Mouse (Mus musculus) hindbrain, embryonic 16.5 days (tissue): ENCODE data around the gene Cand1. TPM values are rescaled to one million over a fixed set of nuclear protein-coding genes. Genes with fewer than 3 reads are reported as not detected.

ENCODE experiments used
- ATAC-seq: fragments of 200-750 bp; cut with Nextera tagmentation; 2 replicates; pipeline ENCODE4 v1.8.0; 2017; ENCODE audit warnings: moderate TSS enrichment, moderate library complexity
- H3K27ac ChIP-seq: fragments of 300-500 bp; sonication (generic); 2 replicates; pipeline ENCODE4 v1.5.1; 2014; ENCODE audit warnings: low read depth, mild to moderate bottlenecking, control low read depth, low read length, moderate library complexity
- H3K27me3 ChIP-seq: fragments of 300-500 bp; sonication (generic); replicated peaks from 2 replicates; pipeline ENCODE4 v1.6.1; 2014; ENCODE audit warnings: low read length; ENCODE audit not compliant: control insufficient read depth, insufficient read depth
- H3K36me3 ChIP-seq: fragments of 300-500 bp; sonication (generic); 2 replicates; pipeline ENCODE4 v1.6.1; 2014; ENCODE audit warnings: mild to moderate bottlenecking, low read length, moderate library complexity, mixed read lengths; ENCODE audit not compliant: control insufficient read depth, insufficient read depth
- H3K4me1 ChIP-seq: fragments of 300-500 bp; sonication (generic); 2 replicates; pipeline ENCODE4 v1.6.1; 2014; ENCODE audit warnings: low read depth, low read length; ENCODE audit not compliant: control insufficient read depth, insufficient read depth
- H3K4me2 ChIP-seq: fragments of 300-500 bp; sonication (generic); 2 replicates; pipeline ENCODE4 v1.6.1; 2014; ENCODE audit warnings: mild to moderate bottlenecking, low read length, control low read depth, moderate library complexity
- H3K4me3 ChIP-seq: fragments of 300-500 bp; sonication (generic); 2 replicates; pipeline ENCODE4 v1.5.1; 2014; ENCODE audit warnings: mild to moderate bottlenecking, low read length, control low read depth, moderate library complexity
- H3K9ac ChIP-seq: fragments of 300-500 bp; sonication (generic); 2 replicates; pipeline ENCODE4 v1.6.1; 2014; ENCODE audit warnings: low read depth, mild to moderate bottlenecking, control low read depth, low read length, moderate library complexity
- H3K9me3 ChIP-seq: fragments of 300-500 bp; sonication (generic); 2 replicates; pipeline ENCODE4 v1.6.1; 2014; ENCODE audit warnings: mild to moderate bottlenecking, low read length, moderate library complexity; ENCODE audit not compliant: control insufficient read depth
- WGBS: fragments of 180-500 bp; shearing (Covaris S2); extraction: QIAGEN DNeasy Blood & Tissue Kit; methylation state at CpG from one replicate; pipeline ENCODE4 v1.1.7; 2014; 5-methylcytosine and 5-hydroxymethylcytosine counted together
- polyA plus RNA-seq: library from polyadenylated mRNA; unstranded; fragments of >200 nt; fragmentation: Nextera tagmentation; extraction: Ambion mirVana; gene quantifications from 2 replicates; pipeline ENCODE4 v1.2.1, GENCODE M21; 2015

Cand1 gene
- polyA plus RNA-seq, 1 experiment from 2014 or later: 36.2 TPM

- no peak overlapping the region for H3K4me3 ChIP-seq
- 75% methylated on average over 4 of the region's 4 CpGs for WGBS
- H3K27ac ChIP-seq: no peak overlapping the region
- H3K4me2 ChIP-seq: no peak overlapping the region
- H3K4me1 ChIP-seq: no peaks in the 10 kb centered on the region
- H3K27me3 ChIP-seq: no peaks in the 10 kb centered on the region
- no peak for ATAC-seq
- no peaks in the 10 kb centered on the region for H3K36me3 ChIP-seq
- H3K9me3 ChIP-seq: peaks cover 4% of the 10 kb centered on the region; the same call in 1 of the 2 replicates
- H3K9ac ChIP-seq: no peak overlapping the region
Observed at GRCm38 (mm10) chr10:119257876-119258275, 18.0 kb upstream of the Cand1 start.

- no peak for ATAC-seq
- WGBS: 80% methylated on average over 14 of the region's 14 CpGs
- Histone ChIP-seq H3K36me3 (no peaks in the 10 kb centered on the region), H3K27me3 (no peaks in the 10 kb centered on the region), H3K27ac (no peak overlapping the region), H3K4me3 (no peak overlapping the region), H3K9ac (no peak overlapping the region), H3K9me3 (no peaks in the 10 kb centered on the region), H3K4me1 (peaks cover 4% of the 10 kb centered on the region; the same call in 1 of the 2 replicates), H3K4me2 (no peak overlapping the region)
Observed at GRCm38 (mm10) chr10:119244146-119244545, 4.3 kb upstream of the Cand1 start.

- Histone ChIP-seq H3K4me1 (peaks cover 15% of the 10 kb centered on the region), H3K4me2 (peak overlapping the region; percentile 70), H3K9me3 (no peaks in the 10 kb centered on the region), H3K4me3 (peak overlapping the region; percentile 100), H3K9ac (peak overlapping the region; percentile 73), H3K27me3 (no peaks in the 10 kb centered on the region), H3K36me3 (peaks cover 2% of the 10 kb centered on the region; the same call in 1 of the 2 replicates), H3K27ac (peak overlapping the region; percentile 89)
- ATAC-seq: no peak
- 7% methylated on average over 9 of the region's 9 CpGs for WGBS
Observed at GRCm38 (mm10) chr10:119240722-119241089, 851 bp upstream of the Cand1 start.

- ATAC-seq: no peak
- H3K9ac ChIP-seq: peak overlapping the region; percentile 98
Observed at GRCm38 (mm10) chr10:119239633-119239968, 254 bp downstream of the Cand1 start.

GRCm38 (mm10) chr10:119238985-119239631 is 747 bp downstream of the Cand1 start:
- Histone ChIP-seq H3K36me3 (peaks cover 3% of the 10 kb centered on the region; the same call in 1 of the 2 replicates), H3K4me2 (peak overlapping the region; percentile 70), H3K27ac (peak overlapping the region; percentile 97), H3K4me1 (peaks cover 15% of the 10 kb centered on the region), H3K9ac (peak overlapping the region; percentile 98), H3K9me3 (no peaks in the 10 kb centered on the region), H3K27me3 (no peaks in the 10 kb centered on the region), H3K4me3 (peak overlapping the region; percentile 100)
- peak; percentile 10 for ATAC-seq
- WGBS: under 1% methylated on average over 50 of the region's 54 CpGs

More at GRCm38 (mm10) chr10:119239633-119239968, 254 bp downstream of the Cand1 start:
- H3K4me1 ChIP-seq: peaks cover 15% of the 10 kb centered on the region
- no peaks in the 10 kb centered on the region for H3K9me3 ChIP-seq
- H3K27ac ChIP-seq: peak overlapping the region; percentile 97
- 0% methylated on average over 22 of the region's 37 CpGs for WGBS
- no peaks in the 10 kb centered on the region for H3K27me3 ChIP-seq
- peak overlapping the region; percentile 100 for H3K4me3 ChIP-seq
- H3K36me3 ChIP-seq: peaks cover 3% of the 10 kb centered on the region; the same call in 1 of the 2 replicates
- H3K4me2 ChIP-seq: peak overlapping the region; percentile 70

- H3K9ac ChIP-seq: no peak overlapping the region
- H3K4me3 ChIP-seq: no peak overlapping the region
- 88% methylated on average over 5 of the region's 5 CpGs for WGBS
- no peaks in the 10 kb centered on the region for H3K9me3 ChIP-seq
- no peak overlapping the region for H3K4me2 ChIP-seq
- peaks cover 9% of the 10 kb centered on the region for H3K4me1 ChIP-seq
- H3K27me3 ChIP-seq: no peaks in the 10 kb centered on the region
- ATAC-seq: no peak
- peaks cover 3% of the 10 kb centered on the region; the same call in 1 of the 2 replicates for H3K36me3 ChIP-seq
- H3K27ac ChIP-seq: no peak overlapping the region
Observed at GRCm38 (mm10) chr10:119231526-119231925, 8.3 kb downstream of the Cand1 start.

- Histone ChIP-seq H3K4me2 (no peak overlapping the region), H3K36me3 (peaks cover 8% of the 10 kb centered on the region), H3K27me3 (no peaks in the 10 kb centered on the region), H3K4me3 (no peak overlapping the region), H3K4me1 (peaks cover 9% of the 10 kb centered on the region), H3K9me3 (no peaks in the 10 kb centered on the region), H3K27ac (no peak overlapping the region), H3K9ac (no peak overlapping the region)
- 86% methylated on average over 4 of the region's 4 CpGs for WGBS
- no peak for ATAC-seq
Observed at GRCm38 (mm10) chr10:119230703-119231102, 9.2 kb downstream of the Cand1 start.

- Histone ChIP-seq H3K4me3 (no peak overlapping the region), H3K9me3 (no peaks in the 10 kb centered on the region), H3K4me1 (peaks cover 9% of the 10 kb centered on the region), H3K9ac (no peak overlapping the region), H3K36me3 (peaks cover 9% of the 10 kb centered on the region), H3K27me3 (no peaks in the 10 kb centered on the region), H3K27ac (no peak overlapping the region), H3K4me2 (no peak overlapping the region)
- ATAC-seq: no peak
- WGBS: 72% methylated on average over 5 of the region's 5 CpGs
Observed at GRCm38 (mm10) chr10:119230074-119230669, 9.7 kb downstream of the Cand1 start.

GRCm38 (mm10) chr10:119223686-119224085 is 16.2 kb downstream of the Cand1 start:
- Histone ChIP-seq H3K9ac (no peak overlapping the region), H3K9me3 (no peaks in the 10 kb centered on the region), H3K4me2 (no peak overlapping the region), H3K4me3 (no peak overlapping the region), H3K4me1 (peaks cover 8% of the 10 kb centered on the region; the same call in 1 of the 2 replicates), H3K27me3 (no peaks in the 10 kb centered on the region), H3K27ac (no peak overlapping the region), H3K36me3 (peaks cover 9% of the 10 kb centered on the region)
- no peak for ATAC-seq
- WGBS: 85% methylated on average over 4 of the region's 4 CpGs
